In genomic region chr12:31997328-31997878, GRCm38 (mm10) we compare ENCODE assay signal across 18 mouse cellular contexts. TPM values are rescaled to one million over a fixed set of nuclear protein-coding genes. Genes with fewer than 3 reads are reported as not detected.
DNase-seq lines count a peak whose midpoint lies in the region; ATAC-seq and TF ChIP-seq lines count a peak whose summit lies in the region.
"Had no signal": no experiment of that assay in that cellular context is flagged by ENCODE, and none has a peak within 500 bp of the region (broad histone marks: within the 10 kb centered on the region; RNA-seq: fewer than 3 reads in every experiment).

No protein-coding gene starts in this region.

- H3K36me3 ChIP-seq in heart, embryonic 13.5 days: no peaks in the 10 kb centered on the region
- H3K36me3 ChIP-seq in midbrain, embryonic 11.5 days (ENCODE audit: control insufficient read depth, insufficient read depth, low read length): no peaks in the 10 kb centered on the region
- no peaks in the 10 kb centered on the region for H3K36me3 ChIP-seq in midbrain, embryonic 14.5 days (ENCODE audit: control insufficient read depth, insufficient read depth, low read length)
- H3K36me3 ChIP-seq in liver, embryonic 15.5 days (replicated peaks): peaks cover 40% of the 10 kb centered on the region
- no peaks in the 10 kb centered on the region for H3K36me3 ChIP-seq in stomach, postnatal 0 days (ENCODE audit: control insufficient read depth, insufficient read depth, low read length)
- 0 out of 2 replicates have a peak, but pooled peaks cover 4% of the 10 kb centered on the region for H3K36me3 ChIP-seq in hindbrain, embryonic 14.5 days (replicated peaks; ENCODE audit: control insufficient read depth, insufficient read depth)
- H3K36me3 ChIP-seq: forebrain, embryonic 15.5 days; limb, embryonic 15.5 days; stomach, embryonic 15.5 days had no signal

- no peak for ATAC-seq in heart, embryonic 13.5 days (ENCODE audit: extremely low read depth, insufficient number of reproducible peaks, low FRiP score, low TSS enrichment)
- no peak for ATAC-seq in midbrain, embryonic 11.5 days (ENCODE audit: low FRiP score)
- ATAC-seq in midbrain, embryonic 14.5 days (ENCODE audit: low FRiP score, low TSS enrichment): no peak
- no peak for ATAC-seq in liver, embryonic 15.5 days (ENCODE audit: insufficient read depth)
- ATAC-seq in stomach, postnatal 0 days (ENCODE audit: low FRiP score, low TSS enrichment): peak; percentile 21; the same call in 1 of the 2 replicates
- no peak for ATAC-seq in hindbrain, embryonic 14.5 days (ENCODE audit: low FRiP score)
- ATAC-seq: forebrain, embryonic 15.5 days had no signal

- H3K9ac ChIP-seq in heart, embryonic 13.5 days: no peak overlapping the region
- H3K9ac ChIP-seq in midbrain, embryonic 11.5 days (ENCODE audit: low read length): no peak overlapping the region
- H3K9ac ChIP-seq in midbrain, embryonic 14.5 days (replicated peaks; ENCODE audit: low read length): no peak overlapping the region
- no peak overlapping the region for H3K9ac ChIP-seq in liver, embryonic 15.5 days
- no peak overlapping the region for H3K9ac ChIP-seq in stomach, postnatal 0 days (ENCODE audit: low read length)
- H3K9ac ChIP-seq in hindbrain, embryonic 14.5 days: no peak overlapping the region
- H3K9ac ChIP-seq: forebrain, embryonic 15.5 days; limb, embryonic 15.5 days; stomach, embryonic 15.5 days had no signal

- peaks cover 36% of the 10 kb centered on the region for H3K4me1 ChIP-seq in heart, embryonic 13.5 days
- H3K4me1 ChIP-seq in midbrain, embryonic 11.5 days (ENCODE audit: control insufficient read depth, insufficient read depth, low read length): no peaks in the 10 kb centered on the region
- no peaks in the 10 kb centered on the region for H3K4me1 ChIP-seq in midbrain, embryonic 14.5 days (ENCODE audit: control insufficient read depth, insufficient read depth, low read length)
- peaks cover 50% of the 10 kb centered on the region for H3K4me1 ChIP-seq in liver, embryonic 15.5 days (replicated peaks)
- H3K4me1 ChIP-seq in stomach, postnatal 0 days (replicated peaks; ENCODE audit: control insufficient read depth, insufficient read depth): no peaks in the 10 kb centered on the region
- no peaks in the 10 kb centered on the region for H3K4me1 ChIP-seq in hindbrain, embryonic 14.5 days (replicated peaks; ENCODE audit: control insufficient read depth, insufficient read depth, low read length)
- H3K4me1 ChIP-seq: limb, embryonic 15.5 days; stomach, embryonic 15.5 days had no signal

- no peak for DNase-seq in heart, postnatal 4 days
- peak; percentile 35 for DNase-seq in midbrain, embryonic 11.5 days (ENCODE audit: low spot score, missing footprints)
- no peak for DNase-seq in midbrain, embryonic 14.5 days
- DNase-seq in stomach, postnatal 0 days (ENCODE audit: low spot score): no peak
- no peak for DNase-seq in adrenal gland, postnatal 4 days (ENCODE audit: low spot score in 2 of 2)
- DNase-seq in hindbrain, embryonic 14.5 days (ENCODE audit: low spot score): no peak
- DNase-seq: adrenal gland, postnatal 36 days; cerebellum, adult 9-10 months; gastrocnemius, postnatal 36 days; kidney, adult 11 months; right cerebral cortex, postnatal 25 days; thymus, adult 2 months had no signal

- no peaks in the 10 kb centered on the region for H3K9me3 ChIP-seq in heart, embryonic 13.5 days
- H3K9me3 ChIP-seq in midbrain, embryonic 11.5 days (ENCODE audit: control insufficient read depth, low read length): no peaks in the 10 kb centered on the region
- H3K9me3 ChIP-seq in midbrain, embryonic 14.5 days (ENCODE audit: control insufficient read depth, low read length): no peaks in the 10 kb centered on the region
- no peaks in the 10 kb centered on the region for H3K9me3 ChIP-seq in liver, embryonic 15.5 days (replicated peaks)
- no peaks in the 10 kb centered on the region for H3K9me3 ChIP-seq in stomach, postnatal 0 days (ENCODE audit: control insufficient read depth, low read length)
- no peaks in the 10 kb centered on the region for H3K9me3 ChIP-seq in hindbrain, embryonic 14.5 days (ENCODE audit: control insufficient read depth, low read length)
- H3K9me3 ChIP-seq: forebrain, embryonic 15.5 days; G1E; limb, embryonic 15.5 days; stomach, embryonic 15.5 days had no signal

- no peak overlapping the region for H3K4me2 ChIP-seq in heart, embryonic 13.5 days
- H3K4me2 ChIP-seq in midbrain, embryonic 11.5 days: no peak overlapping the region
- no peak overlapping the region for H3K4me2 ChIP-seq in midbrain, embryonic 14.5 days (ENCODE audit: low read length)
- peak overlapping the region; percentile 27; the same call in 1 of the 2 replicates for H3K4me2 ChIP-seq in liver, embryonic 15.5 days
- no peak overlapping the region for H3K4me2 ChIP-seq in stomach, postnatal 0 days (replicated peaks; ENCODE audit: low read depth)
- H3K4me2 ChIP-seq in hindbrain, embryonic 14.5 days (replicated peaks): no peak overlapping the region
- H3K4me2 ChIP-seq: forebrain, embryonic 15.5 days; limb, embryonic 15.5 days; stomach, embryonic 15.5 days had no signal

- H3K27me3 ChIP-seq in heart, embryonic 13.5 days (replicated peaks): no peaks in the 10 kb centered on the region
- no peaks in the 10 kb centered on the region for H3K27me3 ChIP-seq in midbrain, embryonic 11.5 days (ENCODE audit: control insufficient read depth, insufficient read depth, low read length)
- H3K27me3 ChIP-seq in midbrain, embryonic 14.5 days (ENCODE audit: control insufficient read depth, insufficient read depth, low read length): no peaks in the 10 kb centered on the region
- H3K27me3 ChIP-seq in liver, embryonic 15.5 days: no peaks in the 10 kb centered on the region
- no peaks in the 10 kb centered on the region for H3K27me3 ChIP-seq in stomach, postnatal 0 days (ENCODE audit: control insufficient read depth, insufficient read depth, low read length)
- H3K27me3 ChIP-seq in hindbrain, embryonic 14.5 days (ENCODE audit: control insufficient read depth, insufficient read depth, low read length): no peaks in the 10 kb centered on the region
- H3K27me3 ChIP-seq: forebrain, embryonic 15.5 days; limb, embryonic 15.5 days; stomach, embryonic 15.5 days had no signal

- TF ChIP-seq EP300 in stomach, postnatal 0 days (optimal IDR thresholded peaks at IDR 0.05): no peak

- 24% methylated on average over 3 of the region's 3 CpGs for WGBS in heart, embryonic 13.5 days
- WGBS in midbrain, embryonic 11.5 days: 83% methylated on average over 3 of the region's 3 CpGs
- WGBS in midbrain, embryonic 14.5 days: 75% methylated on average over 3 of the region's 3 CpGs
- 35% methylated on average over 3 of the region's 3 CpGs for WGBS in liver, embryonic 15.5 days (ENCODE audit: insufficient replicate concordance)
- 56% methylated on average over 3 of the region's 3 CpGs for WGBS in stomach, postnatal 0 days
- WGBS in hindbrain, embryonic 14.5 days: 69% methylated on average over 3 of the region's 3 CpGs

- no peak for TF ChIP-seq CTCF in stomach, postnatal 0 days (IDR thresholded peaks at IDR 0.05; ENCODE audit: low read depth)

- H3K27ac ChIP-seq in heart, embryonic 13.5 days (replicated peaks): peak overlapping the region; percentile 48; the same call in 1 of the 2 replicates
- no peak overlapping the region for H3K27ac ChIP-seq in midbrain, embryonic 11.5 days (ENCODE audit: low read depth, low read length)
- no peak overlapping the region for H3K27ac ChIP-seq in midbrain, embryonic 14.5 days (replicated peaks; ENCODE audit: low read depth, low read length)
- peak overlapping the region; percentile 83 for H3K27ac ChIP-seq in liver, embryonic 15.5 days (replicated peaks)
- H3K27ac ChIP-seq in stomach, postnatal 0 days (replicated peaks): no peak overlapping the region
- no peak overlapping the region for H3K27ac ChIP-seq in hindbrain, embryonic 14.5 days
- H3K27ac ChIP-seq: limb, embryonic 15.5 days; stomach, embryonic 15.5 days had no signal

- no peak overlapping the region for H3K4me3 ChIP-seq in heart, embryonic 13.5 days
- no peak overlapping the region for H3K4me3 ChIP-seq in midbrain, embryonic 11.5 days (ENCODE audit: low read depth, low read length)
- H3K4me3 ChIP-seq in midbrain, embryonic 14.5 days (replicated peaks; ENCODE audit: low read depth, low read length): no peak overlapping the region
- H3K4me3 ChIP-seq in liver, embryonic 15.5 days (replicated peaks): no peak overlapping the region
- no peak overlapping the region for H3K4me3 ChIP-seq in stomach, postnatal 0 days (ENCODE audit: low read depth, low read length)
- H3K4me3 ChIP-seq in hindbrain, embryonic 14.5 days (replicated peaks; ENCODE audit: low read length): no peak overlapping the region
- H3K4me3 ChIP-seq: forebrain, embryonic 15.5 days; limb, embryonic 15.5 days; stomach, embryonic 15.5 days had no signal

RNA-seq across cellular contexts. Expression of gene Hbp1, which starts 47.1 kb away (rescaled TPM):
- 89.2 and 95.3 TPM in 2 replicates for polyA plus RNA-seq in heart, embryonic 13.5 days (2015; fragmentation: Nextera tagmentation; extraction: Ambion mirVana)
- total RNA-seq in heart, postnatal 4 days (2021): 10 to 100 TPM; 65.5 to 66.2 TPM
- 88.8 and 96.0 TPM in 2 replicates for polyA plus RNA-seq in midbrain, embryonic 11.5 days (2014; fragmentation: Nextera tagmentation; extraction: Ambion mirVana)
- polyA plus RNA-seq in midbrain, embryonic 14.5 days (2014; fragmentation: Nextera tagmentation; extraction: Ambion mirVana): 46.2 and 70.8 TPM in 2 replicates
- polyA plus RNA-seq in liver, embryonic 15.5 days (2015; fragmentation: Nextera tagmentation; extraction: Ambion mirVana): 44.7 and 46.7 TPM in 2 replicates
- 75.2 and 81.5 TPM in 2 replicates for polyA plus RNA-seq in stomach, postnatal 0 days (2015; fragmentation: Nextera tagmentation; extraction: Ambion mirVana)
- total RNA-seq in adrenal gland, postnatal 4 days (2021): 100 to 1,000 TPM; 140 to 148 TPM
- 49.0 and 51.5 TPM in 2 replicates for polyA plus RNA-seq in hindbrain, embryonic 14.5 days (2014; fragmentation: Nextera tagmentation; extraction: Ambion mirVana)

Comparison
In these comparisons a context has a peak if more than half of its experiments do, and no peak if none do; other contexts are left out.
1. H3K27ac ChIP-seq: peak in heart, embryonic 13.5 days (single experiment) and liver, embryonic 15.5 days (single experiment); none in midbrain, embryonic 11.5 days (single experiment), midbrain, embryonic 14.5 days (single experiment), stomach, postnatal 0 days (single experiment) and hindbrain, embryonic 14.5 days (single experiment).